Mouse (Mus musculus): ENCODE results near the gene Cyth1.

Cyth1 gene

GRCm38 (mm10) chr11:118150115-118150701, 98.2 kb downstream of the Cyth1 start:
- no peak for DNase-seq (ENCODE audit: low spot score)

- peak; percentile 51 for DNase-seq (ENCODE audit: low spot score)
Measured at GRCm38 (mm10) chr11:118147877-118148637, 100.3 kb downstream of the Cyth1 start.

- no peak for DNase-seq (ENCODE audit: low spot score)
Measured at GRCm38 (mm10) chr11:118146446-118146845, 101.9 kb downstream of the Cyth1 start.

GRCm38 (mm10) chr11:118145771-118146351, 102.5 kb downstream of the Cyth1 start:
- DNase-seq (ENCODE audit: low spot score), result no peak

GRCm38 (mm10) chr11:118145092-118145491, 103.3 kb downstream of the Cyth1 start:
- DNase-seq (ENCODE audit: low spot score), result no peak

- DNase-seq (ENCODE audit: low spot score), result no peak
Measured at GRCm38 (mm10) chr11:118143731-118144130, 104.7 kb downstream of the Cyth1 start.

- no peak for DNase-seq (ENCODE audit: low spot score)
Measured at GRCm38 (mm10) chr11:118142547-118143165, 105.7 kb downstream of the Cyth1 start.

GRCm38 (mm10) chr11:118140771-118141565, 107.4 kb downstream of the Cyth1 start:
- DNase-seq (ENCODE audit: low spot score), result no peak

- DNase-seq (ENCODE audit: low spot score), result no peak
Measured at GRCm38 (mm10) chr11:118138347-118138746, 110.0 kb downstream of the Cyth1 start.

- no peak for DNase-seq (ENCODE audit: low spot score)
Measured at GRCm38 (mm10) chr11:118136172-118136632, 112.2 kb downstream of the Cyth1 start.

- DNase-seq (ENCODE audit: low spot score), result no peak
Measured at GRCm38 (mm10) chr11:118135271-118135670, 113.1 kb downstream of the Cyth1 start.

- no peak for DNase-seq (ENCODE audit: low spot score)
Measured at GRCm38 (mm10) chr11:118133752-118134169, 114.6 kb downstream of the Cyth1 start.

- no peak for DNase-seq (ENCODE audit: low spot score)
Measured at GRCm38 (mm10) chr11:118133133-118133751, 115.2 kb downstream of the Cyth1 start.

- DNase-seq (ENCODE audit: low spot score), result no peak
Measured at GRCm38 (mm10) chr11:118132136-118132535, 116.3 kb downstream of the Cyth1 start.

- DNase-seq (ENCODE audit: low spot score), result no peak
Measured at GRCm38 (mm10) chr11:118130534-118130933, 117.9 kb downstream of the Cyth1 start, which contains the start of gene Dnah17. Gene Dnah17 (minus strand): TSS chr11:118130634.

GRCm38 (mm10) chr11:118129812-118130211, 118.6 kb downstream of the Cyth1 start:
- no peak for DNase-seq (ENCODE audit: low spot score)

GRCm38 (mm10) chr11:118121592-118121991, 126.8 kb downstream of the Cyth1 start:
- DNase-seq (ENCODE audit: low spot score), result no peak

- no peak for DNase-seq (ENCODE audit: low spot score)
Measured at GRCm38 (mm10) chr11:118118777-118119176, 129.6 kb downstream of the Cyth1 start.

- DNase-seq (ENCODE audit: low spot score), result no peak
Measured at GRCm38 (mm10) chr11:118114581-118115110, 133.7 kb downstream of the Cyth1 start.

GRCm38 (mm10) chr11:118113516-118114205, 134.7 kb downstream of the Cyth1 start:
- DNase-seq (ENCODE audit: low spot score), result no peak

All from adipocyte (in vitro differentiated cells).